Mouse (Mus musculus) embryonic facial prominence, embryonic 14.5 days (tissue): ENCODE data around the gene Wdr82. TPM values are rescaled to one million over a fixed set of nuclear protein-coding genes. Genes with fewer than 3 reads are reported as not detected.
A peak's percentile ranks its signal among the peaks of the same experiment; 100 is the strongest.
"Not testable (repeated sequence)": the region's sequence is repeated elsewhere in the genome, so short reads cannot be mapped to it uniquely, and the experiment has no call there.

Experiments
- ATAC-seq: fragments of 200-750 bp; cut with Nextera tagmentation; 2 replicates; pipeline ENCODE4 v1.8.0; 2017; ENCODE audit warnings: low read depth, moderate number of reproducible peaks, moderate TSS enrichment
- DNase-seq: peaks from one replicate; pipeline ENCODE4 v3.0.0-alpha.2; 2015; ENCODE audit warnings: low spot score
- H3K27ac ChIP-seq: fragments of 300-500 bp; sonication (generic); replicated peaks from 2 replicates; pipeline ENCODE4 v1.5.1; 2014; ENCODE audit warnings: low read depth, mild to moderate bottlenecking, low read length, moderate library complexity
- H3K27me3 ChIP-seq: fragments of 300-500 bp; sonication (generic); replicated peaks from 2 replicates; pipeline ENCODE4 v1.6.1; 2014; ENCODE audit warnings: low read length; ENCODE audit not compliant: control insufficient read depth, insufficient read depth
- H3K36me3 ChIP-seq: fragments of 300-500 bp; sonication (generic); 2 replicates; pipeline ENCODE4 v1.6.1; 2014; ENCODE audit warnings: low read length, mixed read lengths; ENCODE audit not compliant: control insufficient read depth, insufficient read depth
- H3K4me1 ChIP-seq: fragments of 300-500 bp; sonication (generic); 2 replicates; pipeline ENCODE4 v1.6.1; 2014; ENCODE audit warnings: antibody characterized with exemption, low read length; ENCODE audit not compliant: control insufficient read depth, insufficient read depth
- H3K4me2 ChIP-seq: fragments of 300-500 bp; sonication (generic); 2 replicates; pipeline ENCODE4 v1.6.1; 2014; ENCODE audit warnings: low read depth, mild to moderate bottlenecking, low read length, moderate library complexity, mixed read lengths
- H3K4me3 ChIP-seq: fragments of 300-500 bp; sonication (generic); 2 replicates; pipeline ENCODE4 v1.5.1; 2014; ENCODE audit warnings: low read depth, mild to moderate bottlenecking, low read length
- H3K9ac ChIP-seq: fragments of 300-500 bp; sonication (generic); 2 replicates; pipeline ENCODE4 v1.6.1; 2014; ENCODE audit warnings: low read depth, mild to moderate bottlenecking, low read length, moderate library complexity, mixed read lengths
- H3K9me3 ChIP-seq: fragments of 300-500 bp; sonication (generic); 2 replicates; pipeline ENCODE4 v1.6.1; 2016; ENCODE audit warnings: low read length; ENCODE audit not compliant: control insufficient read depth
- WGBS: fragments of 180-500 bp; shearing (Covaris S2); extraction: QIAGEN DNeasy Blood & Tissue Kit; methylation state at CpG from one replicate; pipeline ENCODE4 v1.1.7; 2014; 5-methylcytosine and 5-hydroxymethylcytosine counted together
- polyA plus RNA-seq: library from polyadenylated mRNA; unstranded; fragments of >200 nt; fragmentation: Nextera tagmentation; extraction: Ambion mirVana; gene quantifications from 2 replicates; pipeline ENCODE4 v1.2.1, GENCODE M21; 2014

The Wdr82 gene
- polyA plus RNA-seq, 1 experiment from 2014 or later = 25.5 TPM

DNA sequence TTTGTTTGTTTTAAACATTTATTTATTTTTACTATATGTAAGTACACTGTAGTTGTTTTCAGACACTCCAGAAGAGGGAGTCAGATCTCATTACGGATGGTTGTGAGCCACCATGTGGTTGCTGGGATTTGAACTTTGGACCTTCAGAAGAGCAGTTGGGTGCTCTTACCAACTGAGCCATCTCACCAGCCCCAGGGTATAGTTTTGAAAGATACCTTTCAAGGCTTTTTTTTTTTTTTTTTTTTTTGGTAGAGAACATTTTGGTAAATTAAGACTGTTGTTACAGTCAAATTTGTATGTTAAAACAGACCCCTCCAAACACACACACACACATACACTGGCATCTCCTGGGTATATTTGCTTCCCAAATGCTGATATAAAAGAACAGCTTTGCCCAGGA is 1.7 kb upstream of the Wdr82 start:
- peaks cover 15% of the 10 kb centered on the region for H3K4me1 ChIP-seq
- not testable (repeated sequence) for H3K4me2 ChIP-seq, H3K27me3 ChIP-seq, H3K36me3 ChIP-seq, H3K9me3 ChIP-seq, H3K4me3 ChIP-seq, ATAC-seq, H3K27ac ChIP-seq, DNase-seq, H3K9ac ChIP-seq
- 71% methylated on average over 1 of the region's 1 CpGs for WGBS

DNA sequence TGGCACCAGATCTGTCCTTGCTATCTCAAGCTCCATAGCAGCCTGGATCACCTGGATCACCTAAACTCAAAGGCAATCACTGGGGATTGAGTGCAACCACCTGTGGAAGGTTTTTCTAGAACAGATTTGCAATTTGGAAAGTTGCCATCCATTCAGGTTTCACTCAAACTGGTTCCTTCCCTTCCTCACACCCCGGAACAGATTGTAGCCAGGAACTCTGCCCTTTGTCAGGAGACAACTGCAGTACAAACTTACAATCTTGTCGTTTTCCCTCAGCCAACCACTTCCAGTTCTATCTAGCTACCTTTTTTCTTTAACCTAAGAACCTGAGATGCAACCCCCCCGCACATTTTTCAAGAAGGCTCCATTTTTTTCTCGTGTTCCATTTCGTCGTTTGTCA is 811 bp upstream of the Wdr82 start:
- peak overlapping the region; percentile 73; the same call in 1 of the 2 replicates for H3K4me3 ChIP-seq

DNA sequence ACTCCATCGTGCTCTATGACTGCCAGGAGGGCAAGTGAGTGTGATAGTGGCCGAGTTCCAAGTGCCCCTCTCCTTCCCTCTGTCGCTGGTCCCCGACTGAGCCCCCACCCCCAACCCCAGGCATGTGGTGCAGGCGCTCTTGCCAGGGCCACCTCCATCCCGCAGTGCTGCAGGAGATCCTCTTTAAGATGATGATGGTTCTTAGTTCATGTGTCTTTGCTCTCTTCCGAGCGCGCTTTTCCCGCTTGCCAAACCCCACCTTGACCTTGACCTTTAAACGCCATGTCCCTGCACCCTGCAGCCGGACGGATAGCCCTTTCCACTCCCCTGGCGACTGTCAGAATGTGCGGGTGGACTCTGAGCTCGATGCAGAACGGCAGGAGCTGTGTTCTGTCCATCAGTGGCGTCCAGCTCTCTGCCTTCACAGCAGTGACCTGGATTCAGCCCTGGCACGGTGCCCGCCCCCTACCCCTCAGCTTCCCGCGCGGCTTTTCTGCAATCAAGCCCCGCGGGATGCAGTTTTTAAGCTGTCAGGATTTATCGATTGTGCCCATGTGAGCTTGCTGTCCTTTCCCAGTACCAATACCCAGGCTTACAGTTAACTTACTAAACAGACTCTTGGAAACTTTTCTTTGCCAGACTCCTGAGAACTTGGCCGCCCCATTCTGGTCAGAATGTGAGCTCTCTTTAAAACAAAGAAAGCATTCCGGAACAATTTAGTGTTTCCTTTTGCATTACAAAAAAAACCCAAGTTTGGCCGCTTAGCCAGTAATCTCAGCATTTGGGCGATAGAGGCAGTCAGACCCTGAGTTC is 824 bp downstream of the Wdr82 start:
- WGBS = 1% methylated on average over 29 of the region's 30 CpGs
- ATAC-seq (peak; percentile 42), DNase-seq (peak; percentile 70)
- no peaks in the 10 kb centered on the region for H3K9me3 ChIP-seq
- peak overlapping the region; percentile 92 for H3K9ac ChIP-seq
- H3K4me3 ChIP-seq = peak overlapping the region; percentile 73
- peak overlapping the region; percentile 61 for H3K4me2 ChIP-seq
- H3K4me1 ChIP-seq = peaks cover 27% of the 10 kb centered on the region
- H3K36me3 ChIP-seq = peaks cover 5% of the 10 kb centered on the region; the same call in 1 of the 2 replicates
- peak overlapping the region; percentile 96 for H3K27ac ChIP-seq
- H3K27me3 ChIP-seq = no peaks in the 10 kb centered on the region

More for the DNA sequence above, 811 bp upstream of the Wdr82 start:
- no peaks in the 10 kb centered on the region for H3K36me3 ChIP-seq
- H3K27me3 ChIP-seq = no peaks in the 10 kb centered on the region
- WGBS = 33% methylated on average over 6 of the region's 6 CpGs
- no peak overlapping the region for H3K27ac ChIP-seq
- no peak overlapping the region for H3K9ac ChIP-seq
- DNase-seq (no peak), ATAC-seq (no peak)
- peaks cover 23% of the 10 kb centered on the region for H3K4me1 ChIP-seq
- peak overlapping the region; percentile 81 for H3K4me2 ChIP-seq
- no peaks in the 10 kb centered on the region for H3K9me3 ChIP-seq

GRCm38 (mm10) chr9:106172527-106172926 is 1.8 kb downstream of the Wdr82 start:
- Histone ChIP-seq H3K36me3 (peaks cover 15% of the 10 kb centered on the region), H3K9ac (peak overlapping the region; percentile 92), H3K4me3 (peak overlapping the region; percentile 73), H3K27ac (no peak overlapping the region), H3K4me2 (peak overlapping the region; percentile 61), H3K27me3 (no peaks in the 10 kb centered on the region), H3K4me1 (peaks cover 27% of the 10 kb centered on the region), H3K9me3 (no peaks in the 10 kb centered on the region)
- ATAC-seq (no peak), DNase-seq (no peak)
- WGBS = 7% methylated on average over 3 of the region's 3 CpGs

GRCm38 (mm10) chr9:106173363-106173762 is 2.6 kb downstream of the Wdr82 start:
- H3K4me1 ChIP-seq = peaks cover 27% of the 10 kb centered on the region
- peaks cover 23% of the 10 kb centered on the region for H3K36me3 ChIP-seq
- no peaks in the 10 kb centered on the region for H3K9me3 ChIP-seq
- 47% methylated on average over 2 of the region's 2 CpGs for whole genome bisulfite sequencing
- no peaks in the 10 kb centered on the region for H3K27me3 ChIP-seq
- 0 out of 2 replicates have a peak overlapping the region, but pooled peaks have one; percentile 92 for H3K9ac ChIP-seq
- peak overlapping the region; percentile 73 for H3K4me3 ChIP-seq
- no peak for DNase-seq
- ATAC-seq = no peak
- no peak overlapping the region for H3K27ac ChIP-seq
- H3K4me2 ChIP-seq = peak overlapping the region; percentile 61

- peak overlapping the region; percentile 4; the same call in 1 of the 2 replicates for H3K9ac ChIP-seq
- H3K9me3 ChIP-seq = no peaks in the 10 kb centered on the region
- no peak for DNase-seq
- no peaks in the 10 kb centered on the region for H3K27me3 ChIP-seq
- no peak overlapping the region for H3K4me3 ChIP-seq
- H3K27ac ChIP-seq = no peak overlapping the region
- H3K36me3 ChIP-seq = peaks cover 46% of the 10 kb centered on the region
- H3K4me1 ChIP-seq = peaks cover 27% of the 10 kb centered on the region
- 55% methylated on average over 3 of the region's 3 CpGs for WGBS
- H3K4me2 ChIP-seq = no peak overlapping the region
- no peak for ATAC-seq
Measured at GRCm38 (mm10) chr9:106175552-106176200, 4.9 kb downstream of the Wdr82 start.

GRCm38 (mm10) chr9:106176769-106177168 is 6.0 kb downstream of the Wdr82 start:
- H3K4me1 ChIP-seq = peaks cover 27% of the 10 kb centered on the region
- peaks cover 57% of the 10 kb centered on the region for H3K36me3 ChIP-seq
- ATAC-seq = no peak
- H3K27me3 ChIP-seq = no peaks in the 10 kb centered on the region
- H3K9me3 ChIP-seq = no peaks in the 10 kb centered on the region
- H3K4me3 ChIP-seq = no peak overlapping the region
- DNase-seq = no peak
- no peak overlapping the region for H3K27ac ChIP-seq
- H3K9ac ChIP-seq = no peak overlapping the region
- 81% methylated on average over 5 of the region's 5 CpGs for WGBS
- H3K4me2 ChIP-seq = no peak overlapping the region

DNA sequence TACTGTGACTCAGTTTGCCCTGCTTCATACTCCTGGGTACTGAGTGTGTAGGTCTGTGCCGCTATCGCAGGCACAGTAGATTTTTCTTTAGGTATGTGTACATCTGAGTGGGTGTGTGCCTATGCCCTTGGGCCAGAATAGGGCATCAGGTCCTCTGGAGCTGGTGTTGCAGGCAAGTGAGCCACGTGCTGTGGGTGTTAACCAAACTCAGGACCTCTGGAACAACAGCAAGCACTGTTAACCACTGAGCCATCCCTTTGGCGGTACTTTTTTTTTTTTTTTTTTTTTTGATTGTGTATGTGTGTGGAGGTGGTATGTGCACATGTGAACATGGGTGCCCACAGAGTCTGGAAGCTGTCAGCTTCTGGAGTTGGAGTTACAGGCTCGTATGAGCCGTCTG is 7.1 kb downstream of the Wdr82 start:
- H3K4me2 ChIP-seq = no peak overlapping the region
- 88% methylated on average over 6 of the region's 6 CpGs for WGBS
- H3K4me1 ChIP-seq = peaks cover 24% of the 10 kb centered on the region
- ATAC-seq (no peak), DNase-seq (no peak)
- no peak overlapping the region for H3K27ac ChIP-seq
- H3K36me3 ChIP-seq = peaks cover 67% of the 10 kb centered on the region
- no peaks in the 10 kb centered on the region for H3K27me3 ChIP-seq
- H3K9ac ChIP-seq = no peak overlapping the region
- H3K4me3 ChIP-seq = no peak overlapping the region
- H3K9me3 ChIP-seq = no peaks in the 10 kb centered on the region
